Mouse (Mus musculus): Measurements from ENCODE around the gene Tac4. TPM values are rescaled to one million over a fixed set of nuclear protein-coding genes. Genes with fewer than 3 reads are reported as not detected.

The Tac4 gene
- polyA plus RNA-seq (2015; fragmentation: Nextera tagmentation; extraction: Ambion mirVana), result 0.10 and 0.19 TPM in 2 replicates

DNA sequence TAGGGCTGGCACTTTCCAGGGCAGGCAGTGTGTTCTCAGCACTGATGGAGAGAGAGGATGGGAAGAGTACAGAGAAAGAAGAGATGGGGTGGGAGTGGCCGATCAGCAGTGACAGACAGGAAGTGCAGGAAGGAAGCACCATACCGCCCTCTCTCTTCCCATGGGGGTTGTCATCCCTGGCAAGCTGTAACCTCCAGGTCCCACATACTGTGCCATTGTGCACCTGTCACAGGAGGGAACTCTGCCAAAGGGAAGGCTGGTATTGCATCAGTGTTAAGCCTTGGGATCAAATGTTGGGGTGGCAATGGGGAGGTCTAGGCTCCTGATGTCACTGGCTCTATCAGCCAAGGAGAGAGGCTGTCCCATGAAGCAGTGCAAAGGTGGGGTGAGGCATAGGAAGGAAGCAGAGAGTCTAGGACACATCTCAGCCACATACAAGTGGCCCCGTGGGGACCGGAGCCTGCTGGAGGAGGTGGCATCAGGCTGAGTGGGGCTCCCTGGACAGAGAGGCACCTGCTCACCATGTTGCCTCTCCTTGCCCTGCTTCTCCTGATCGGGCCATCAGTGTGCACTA is at the start of gene Tac4:
TSS of gene Tac4 (plus strand) at position 352 of the 574 bp plus-strand sequence.

DNA sequence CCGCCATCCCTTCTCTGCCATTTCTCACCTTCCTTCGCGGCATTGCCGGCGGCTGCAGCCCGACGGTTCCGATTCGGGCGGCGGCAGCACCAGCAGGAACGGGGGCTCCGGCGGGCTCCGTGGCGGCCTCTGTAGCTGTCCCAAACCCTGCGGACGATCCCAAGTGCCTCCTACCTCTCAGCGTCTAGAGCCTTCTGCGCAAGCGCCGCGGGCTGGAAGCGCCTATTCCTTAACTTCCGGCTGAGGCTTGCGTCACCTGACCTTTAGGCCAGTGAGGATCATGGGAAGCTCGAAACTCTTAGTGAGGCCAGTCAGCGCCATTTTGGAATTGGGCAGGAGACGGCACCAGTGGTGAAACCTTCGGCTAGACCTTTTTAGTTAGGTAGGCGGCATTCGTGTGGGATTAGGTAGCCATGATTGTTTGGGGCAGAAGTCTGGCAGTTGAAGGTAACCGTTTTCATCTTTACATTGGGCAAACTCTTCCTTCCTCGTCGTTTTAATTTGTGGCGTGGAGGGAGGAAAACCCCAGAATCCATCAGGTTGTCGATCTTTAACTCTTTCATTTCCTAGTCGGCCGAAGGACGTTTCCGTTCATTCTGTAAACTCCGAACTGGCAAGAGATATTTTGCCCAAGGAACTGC is 48.8 kb downstream of the Tac4 start, which contains the start of gene Kat7:
TSS of gene Kat7 (minus strand) at position 240 of the 641 bp plus-strand sequence.

Other genes with a start within 250 kb of the Tac4 start
- 8.7 and 12.7 TPM in 2 replicates for gene Pdk2, start 220.2 kb upstream of the Tac4 start, polyA plus RNA-seq (2015; fragmentation: Nextera tagmentation; extraction: Ambion mirVana)
- gene Itga3, start 184.7 kb upstream of the Tac4 start, polyA plus RNA-seq (2015; fragmentation: Nextera tagmentation; extraction: Ambion mirVana), result 3.8 and 4.6 TPM in 2 replicates
- gene Dlx3, start 141.4 kb upstream of the Tac4 start, polyA plus RNA-seq (2015; fragmentation: Nextera tagmentation; extraction: Ambion mirVana), result 0.05 TPM in 1 of 2 replicates, not detected in the other
- gene Dlx4, start 115.3 kb upstream of the Tac4 start, polyA plus RNA-seq (2015; fragmentation: Nextera tagmentation; extraction: Ambion mirVana), result 0.11 TPM in 1 of 2 replicates, not detected in the other
- gene Kat7, start 48.7 kb downstream of the Tac4 start, polyA plus RNA-seq (2015; fragmentation: Nextera tagmentation; extraction: Ambion mirVana), result 35.9 and 36.7 TPM in 2 replicates
- gene Fam117a, start 75.5 kb downstream of the Tac4 start, polyA plus RNA-seq (2015; fragmentation: Nextera tagmentation; extraction: Ambion mirVana), result 134 and 151 TPM in 2 replicates
- 45.4 and 49.3 TPM in 2 replicates for gene Slc35b1, start 123.2 kb downstream of the Tac4 start, polyA plus RNA-seq (2015; fragmentation: Nextera tagmentation; extraction: Ambion mirVana)
- 86.7 and 98.7 TPM in 2 replicates for gene Spop, start 152.6 kb downstream of the Tac4 start, polyA plus RNA-seq (2015; fragmentation: Nextera tagmentation; extraction: Ambion mirVana)

Measured in spleen, postnatal 0 days (tissue).